Mouse (Mus musculus) neural tube, embryonic 13.5 days (tissue): ENCODE results near the gene Cd63. TPM values are rescaled to one million over a fixed set of nuclear protein-coding genes. Genes with fewer than 3 reads are reported as not detected.

Source experiments
- ATAC-seq: fragments of 200-750 bp; cut with Nextera tagmentation; 2 replicates; pipeline ENCODE4 v1.8.0; 2017; ENCODE audit warnings: low read depth, mild to moderate bottlenecking, moderate TSS enrichment, moderate library complexity
- H3K27ac ChIP-seq: fragments of 300-500 bp; sonication (generic); replicated peaks from 2 replicates; pipeline ENCODE4 v1.5.1; 2015; ENCODE audit warnings: moderate library complexity, mild to moderate bottlenecking, inconsistent platforms
- H3K27me3 ChIP-seq: fragments of 300-500 bp; sonication (generic); 2 replicates; pipeline ENCODE4 v1.6.1; 2015; ENCODE audit warnings: mild to moderate bottlenecking, inconsistent platforms
- H3K36me3 ChIP-seq: fragments of 300-500 bp; sonication (generic); 2 replicates; pipeline ENCODE4 v1.6.1; 2015; ENCODE audit warnings: mild to moderate bottlenecking, inconsistent platforms
- H3K4me1 ChIP-seq: fragments of 300-500 bp; sonication (generic); replicated peaks from 2 replicates; pipeline ENCODE4 v1.6.1; 2015; ENCODE audit warnings: inconsistent platforms
- H3K4me2 ChIP-seq: fragments of 300-500 bp; sonication (generic); 2 replicates; pipeline ENCODE4 v1.6.1; 2015; ENCODE audit warnings: inconsistent platforms, mild to moderate bottlenecking, moderate library complexity
- H3K4me3 ChIP-seq: fragments of 300-500 bp; sonication (generic); 2 replicates; pipeline ENCODE4 v1.5.1; 2015; ENCODE audit warnings: mild to moderate bottlenecking, inconsistent platforms
- H3K9ac ChIP-seq: fragments of 300-500 bp; sonication (generic); 2 replicates; pipeline ENCODE4 v1.6.1; 2015; ENCODE audit warnings: moderate library complexity, mild to moderate bottlenecking, inconsistent platforms
- H3K9me3 ChIP-seq: fragments of 300-500 bp; sonication (generic); 2 replicates; pipeline ENCODE4 v1.6.1; 2016; ENCODE audit warnings: inconsistent platforms
- WGBS: fragments of 180-500 bp; shearing (Covaris S2); methylation state at CpG from one replicate; pipeline ENCODE4 v1.1.7; 2015; 5-methylcytosine and 5-hydroxymethylcytosine counted together
- polyA plus RNA-seq: library from polyadenylated mRNA; unstranded; fragments of >200 nt; fragmentation: Nextera tagmentation; extraction: Ambion mirVana; gene quantifications from 2 replicates; pipeline ENCODE4 v1.2.1, GENCODE M21; 2015

The Cd63 gene
- polyA plus RNA-seq, 1 experiment from 2014 or later = 228 TPM

- H3K4me2 ChIP-seq = no peak overlapping the region
- H3K27me3 ChIP-seq = no peaks in the 10 kb centered on the region
- no peaks in the 10 kb centered on the region for H3K4me1 ChIP-seq
- H3K36me3 ChIP-seq = no peaks in the 10 kb centered on the region
- no peak for ATAC-seq
- H3K4me3 ChIP-seq = no peak overlapping the region
- no peaks in the 10 kb centered on the region for H3K9me3 ChIP-seq
- H3K27ac ChIP-seq = no peak overlapping the region
- no peak overlapping the region for H3K9ac ChIP-seq
- 81% methylated on average over 4 of the region's 4 CpGs for WGBS
Observed at GRCm38 (mm10) chr10:128960142-128960541, 59.4 kb downstream of the Cd63 start.

- no peak for ATAC-seq
- Histone ChIP-seq H3K4me2 (no peak within 1 kb of the TSS), H3K36me3 (no peaks in the 10 kb centered on the region), H3K4me3 (no peak within 1 kb of the TSS), H3K4me1 (no peaks in the 10 kb centered on the region), H3K27me3 (no peaks in the 10 kb centered on the region), H3K9me3 (no peaks in the 10 kb centered on the region), H3K9ac (no peak within 1 kb of the TSS), H3K27ac (no peak within 1 kb of the TSS)
- WGBS = 87% methylated on average over 12 of the region's 12 CpGs
Observed at GRCm38 (mm10) chr10:128960590-128961584, 60.1 kb downstream of the Cd63 start, which contains the start of gene Mettl7b. Gene Mettl7b (minus strand): TSS chr10:128960988.

Other genes with a start within 250 kb of the Cd63 start
- gene Suox, start 226.9 kb upstream of the Cd63 start, polyA plus RNA-seq = 17.3 and 17.5 TPM in 2 replicates
- 103 and 104 TPM in 2 replicates for gene Rab5b, start 204.7 kb upstream of the Cd63 start, polyA plus RNA-seq
- 0.50 and 1.0 TPM in 2 replicates for gene Pmel, start 196.8 kb upstream of the Cd63 start, polyA plus RNA-seq
- gene Cdk2, start 196.0 kb upstream of the Cd63 start, polyA plus RNA-seq = 23.3 and 29.1 TPM in 2 replicates
- gene Dgka, start 156.1 kb upstream of the Cd63 start, polyA plus RNA-seq = 7.8 and 8.2 TPM in 2 replicates
- 44.1 and 46.6 TPM in 2 replicates for gene Pym1, start 153.1 kb upstream of the Cd63 start, polyA plus RNA-seq
- 0.59 and 0.63 TPM in 2 replicates for gene Mmp19, start 110.1 kb upstream of the Cd63 start, polyA plus RNA-seq
- gene Dnajc14, start 96.9 kb upstream of the Cd63 start, polyA plus RNA-seq = 54.3 and 55.4 TPM in 2 replicates
- 15.9 and 16.2 TPM in 2 replicates for gene Tmem198b, start 96.6 kb upstream of the Cd63 start, polyA plus RNA-seq
- gene Sarnp, start 83.7 kb upstream of the Cd63 start, polyA plus RNA-seq = 185 and 212 TPM in 2 replicates
- gene Ormdl2, start 79.3 kb upstream of the Cd63 start, polyA plus RNA-seq = 30.5 and 30.7 TPM in 2 replicates
- gene Gdf11, start 9.3 kb upstream of the Cd63 start, polyA plus RNA-seq = 11.8 and 13.5 TPM in 2 replicates
- gene Rdh5, start 21.9 kb downstream of the Cd63 start, polyA plus RNA-seq = 14.1 and 16.9 TPM in 2 replicates
- 299 and 314 TPM in 2 replicates for gene Bloc1s1, start 23.0 kb downstream of the Cd63 start, polyA plus RNA-seq
- 12.1 and 15.5 TPM in 2 replicates for gene Itga7, start 32.8 kb downstream of the Cd63 start, polyA plus RNA-seq
- 0.15 TPM in 1 of 2 replicates, not detected in the other for gene Mettl7b, start 60.0 kb downstream of the Cd63 start, polyA plus RNA-seq
- gene Olfr9, start 88.4 kb downstream of the Cd63 start, polyA plus RNA-seq = not detected in 2 replicates
- not detected in 2 replicates for gene Olfr763, start 109.8 kb downstream of the Cd63 start, polyA plus RNA-seq
- gene Olfr764-ps1, start 138.9 kb downstream of the Cd63 start, polyA plus RNA-seq = not detected in 2 replicates
- not detected in 2 replicates for gene Olfr765, start 149.0 kb downstream of the Cd63 start, polyA plus RNA-seq
- not detected in 2 replicates for gene Olfr766-ps1, start 168.0 kb downstream of the Cd63 start, polyA plus RNA-seq
- not detected in 2 replicates for gene Olfr767, start 181.9 kb downstream of the Cd63 start, polyA plus RNA-seq
- gene Olfr768, start 198.4 kb downstream of the Cd63 start, polyA plus RNA-seq = not detected in 2 replicates
- gene Olfr769, start 216.9 kb downstream of the Cd63 start, polyA plus RNA-seq = not detected in 2 replicates
- not detected in 2 replicates for gene Olfr770, start 238.0 kb downstream of the Cd63 start, polyA plus RNA-seq